Mouse (Mus musculus) heart, embryonic 12.5 days (tissue): ENCODE measurements around the gene 0610010F05Rik. TPM values are rescaled to one million over a fixed set of nuclear protein-coding genes. Genes with fewer than 3 reads are reported as not detected.
"Not testable (repeated sequence)": the region's sequence is repeated elsewhere in the genome, so short reads cannot be mapped to it uniquely, and the experiment has no call there.

Experiments used
- ATAC-seq: fragments of 200-750 bp; cut with Nextera tagmentation; 2 replicates; pipeline ENCODE4 v1.8.0; 2017; ENCODE audit warnings: moderate TSS enrichment, moderate library complexity; ENCODE audit not compliant: insufficient number of reproducible peaks, low FRiP score
- H3K27ac ChIP-seq: fragments of 300-500 bp; sonication (generic); 2 replicates; pipeline ENCODE4 v1.5.1; 2016; ENCODE audit warnings: mild to moderate bottlenecking, moderate library complexity; ENCODE audit not compliant: poor library complexity, severe bottlenecking
- H3K27me3 ChIP-seq: fragments of 300-500 bp; sonication (generic); replicated peaks from 2 replicates; pipeline ENCODE4 v1.6.1; 2016; ENCODE audit warnings: mild to moderate bottlenecking, moderate library complexity
- H3K36me3 ChIP-seq: fragments of 300-500 bp; sonication (generic); 2 replicates; pipeline ENCODE4 v1.6.1; 2016; ENCODE audit warnings: mild to moderate bottlenecking, moderate library complexity
- H3K4me1 ChIP-seq: fragments of 300-500 bp; sonication (generic); replicated peaks from 2 replicates; pipeline ENCODE4 v1.6.1; 2016; ENCODE audit warnings: mild to moderate bottlenecking
- H3K4me2 ChIP-seq: fragments of 300-500 bp; sonication (generic); 2 replicates; pipeline ENCODE4 v1.6.1; 2016; ENCODE audit warnings: mild to moderate bottlenecking, moderate library complexity
- H3K4me3 ChIP-seq: fragments of 300-500 bp; sonication (generic); 2 replicates; pipeline ENCODE4 v1.5.1; 2016; ENCODE audit warnings: mild to moderate bottlenecking
- H3K9ac ChIP-seq: fragments of 300-500 bp; sonication (generic); 2 replicates; pipeline ENCODE4 v1.6.1; 2016; ENCODE audit warnings: mild to moderate bottlenecking, moderate library complexity
- H3K9me3 ChIP-seq: fragments of 300-500 bp; sonication (generic); replicated peaks from 2 replicates; pipeline ENCODE4 v1.6.1; 2016; ENCODE audit warnings: mild to moderate bottlenecking, moderate library complexity
- WGBS: fragments of 180-500 bp; shearing (Covaris S2); methylation state at CpG from one replicate; pipeline ENCODE4 v1.1.7; 2016; 5-methylcytosine and 5-hydroxymethylcytosine counted together
- polyA plus RNA-seq: library from polyadenylated mRNA; unstranded; fragments of >200 nt; fragmentation: Nextera tagmentation; extraction: Ambion mirVana; gene quantifications from 2 replicates; pipeline ENCODE4 v1.2.1, GENCODE M21; 2016

0610010F05Rik gene
- polyA plus RNA-seq, 1 experiment from 2014 or later = 18.8 TPM

DNA sequence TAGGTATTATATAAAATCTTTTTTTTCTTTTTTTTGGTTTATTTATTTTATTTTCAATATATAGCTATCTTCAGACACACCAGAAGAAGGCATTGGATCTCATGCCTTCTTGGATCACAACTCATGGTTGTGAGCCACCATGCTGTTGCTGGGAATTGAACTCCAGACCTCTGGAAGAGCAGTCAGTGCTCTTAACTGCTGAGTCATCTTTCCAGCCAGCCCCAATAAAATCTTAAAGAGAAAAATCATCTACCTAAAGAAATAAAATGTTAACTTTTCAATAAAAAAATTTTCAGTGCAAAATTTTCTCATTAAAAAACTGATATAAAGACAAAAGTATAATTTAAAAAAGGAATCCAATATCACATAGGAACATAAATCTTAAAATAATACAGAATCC lies 30.8 kb upstream of the 0610010F05Rik start:
- Histone ChIP-seq H3K4me1 (peaks cover 12% of the 10 kb centered on the region; the same call in 1 of the 2 replicates), H3K27me3 (no peaks in the 10 kb centered on the region), H3K36me3 (peaks cover 7% of the 10 kb centered on the region; the same call in 1 of the 2 replicates), H3K27ac (no peak overlapping the region), H3K4me2 (no peak overlapping the region), H3K9me3 (no peaks in the 10 kb centered on the region), H3K9ac (no peak overlapping the region), H3K4me3 (no peak overlapping the region)
- no peak for ATAC-seq

DNA sequence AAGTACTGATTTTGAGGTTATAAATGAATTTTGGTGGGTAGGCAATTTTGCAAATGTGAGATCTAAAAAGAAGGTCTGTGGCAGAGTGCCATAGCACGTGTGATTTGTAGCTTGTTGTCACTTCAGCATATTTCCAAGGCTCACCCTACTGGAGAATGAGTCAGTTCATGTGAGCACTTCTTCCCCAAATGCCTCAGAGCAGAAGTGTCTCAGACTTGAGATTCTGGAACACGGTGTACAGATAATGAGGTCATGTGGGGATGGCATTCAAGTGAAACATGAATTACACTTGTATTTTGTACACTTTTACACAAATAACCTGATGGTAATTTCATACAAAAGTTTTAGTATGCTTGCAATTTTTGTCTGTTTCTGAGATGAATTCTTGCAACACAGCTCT lies 24.4 kb upstream of the 0610010F05Rik start:
- Histone ChIP-seq H3K36me3 (peaks cover 5% of the 10 kb centered on the region; the same call in 1 of the 2 replicates), H3K9me3 (no peaks in the 10 kb centered on the region), H3K4me1 (0 out of 2 replicates have a peak, but pooled peaks cover 4% of the 10 kb centered on the region), H3K27me3 (no peaks in the 10 kb centered on the region), H3K9ac (no peak overlapping the region), H3K4me2 (no peak overlapping the region), H3K4me3 (no peak overlapping the region), H3K27ac (no peak overlapping the region)
- ATAC-seq = no peak
- WGBS = 71% methylated on average over 2 of the region's 2 CpGs

DNA sequence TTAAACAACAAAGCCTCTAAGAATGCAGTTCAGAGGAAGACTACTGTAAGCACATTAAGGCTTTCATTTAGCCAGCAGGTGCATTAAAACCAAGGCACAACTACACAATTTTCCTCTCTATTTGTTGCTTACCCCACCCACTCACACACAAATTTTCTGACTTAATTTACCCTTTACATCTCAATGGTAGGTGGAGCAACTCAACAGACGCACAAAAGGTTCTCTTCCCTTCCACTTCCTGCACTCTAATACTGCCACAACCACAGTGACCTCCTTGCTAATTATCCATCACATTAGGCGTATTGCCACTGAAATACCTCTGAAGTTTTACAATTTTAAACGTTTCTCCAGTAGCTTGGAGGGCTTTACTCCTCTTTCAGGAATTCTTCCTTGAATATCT lies 20.2 kb upstream of the 0610010F05Rik start:
- no peak for ATAC-seq
- H3K36me3 ChIP-seq = peaks cover 30% of the 10 kb centered on the region
- no peak overlapping the region for H3K27ac ChIP-seq
- H3K9ac ChIP-seq = no peak overlapping the region
- H3K27me3 ChIP-seq = no peaks in the 10 kb centered on the region
- H3K4me2 ChIP-seq = no peak overlapping the region
- H3K4me1 ChIP-seq = no peaks in the 10 kb centered on the region
- WGBS = 76% methylated on average over 3 of the region's 3 CpGs
- H3K9me3 ChIP-seq = no peaks in the 10 kb centered on the region
- H3K4me3 ChIP-seq = no peak overlapping the region

DNA sequence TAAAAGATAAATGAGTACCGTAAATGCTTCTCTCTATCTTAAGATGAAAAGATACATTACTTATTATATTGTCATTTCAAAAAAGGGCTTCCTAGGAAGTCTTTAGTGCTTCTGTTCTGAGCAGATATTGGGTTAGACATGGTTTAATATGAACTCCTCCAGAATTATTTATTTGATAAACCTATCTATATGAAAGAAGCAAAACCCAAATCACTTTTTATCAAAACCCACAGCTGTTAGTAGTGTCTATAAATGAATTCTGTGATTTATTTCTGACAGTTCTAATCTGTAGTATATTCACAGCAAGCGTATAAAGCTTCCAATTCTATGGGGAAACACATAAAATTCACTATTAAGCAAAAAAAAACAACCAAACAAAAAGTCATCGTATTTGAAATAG lies 14.4 kb upstream of the 0610010F05Rik start:
- Histone ChIP-seq H3K27me3 (no peaks in the 10 kb centered on the region), H3K9ac (no peak overlapping the region), H3K9me3 (no peaks in the 10 kb centered on the region), H3K4me1 (no peaks in the 10 kb centered on the region), H3K36me3 (peaks cover 48% of the 10 kb centered on the region), H3K4me2 (no peak overlapping the region), H3K27ac (no peak overlapping the region), H3K4me3 (no peak overlapping the region)
- ATAC-seq = no peak
- WGBS = 93% methylated on average over 3 of the region's 3 CpGs

DNA sequence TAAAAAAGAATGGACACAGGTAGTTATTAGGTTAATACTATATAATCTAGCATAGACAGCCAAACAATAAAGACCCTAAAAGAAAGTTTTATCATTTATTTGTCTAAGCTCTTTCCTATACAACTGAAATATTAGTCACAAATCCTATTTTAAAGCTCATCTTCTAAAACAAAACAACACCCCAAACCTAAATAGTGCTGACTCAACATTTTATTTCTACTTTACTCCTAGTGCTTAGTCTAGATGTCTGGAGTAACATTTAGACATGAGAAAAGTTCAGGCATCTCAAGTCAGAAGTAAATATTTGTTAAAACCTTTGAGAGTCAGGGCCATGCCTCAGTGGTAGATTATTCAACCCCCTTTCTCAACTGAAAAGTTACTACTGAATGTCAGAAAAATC lies 14.0 kb upstream of the 0610010F05Rik start:
- Histone ChIP-seq H3K4me2 (no peak overlapping the region), H3K4me3 (no peak overlapping the region), H3K36me3 (peaks cover 49% of the 10 kb centered on the region), H3K27ac (no peak overlapping the region), H3K27me3 (no peaks in the 10 kb centered on the region), H3K4me1 (no peaks in the 10 kb centered on the region), H3K9ac (no peak overlapping the region), H3K9me3 (no peaks in the 10 kb centered on the region)
- ATAC-seq = no peak

DNA sequence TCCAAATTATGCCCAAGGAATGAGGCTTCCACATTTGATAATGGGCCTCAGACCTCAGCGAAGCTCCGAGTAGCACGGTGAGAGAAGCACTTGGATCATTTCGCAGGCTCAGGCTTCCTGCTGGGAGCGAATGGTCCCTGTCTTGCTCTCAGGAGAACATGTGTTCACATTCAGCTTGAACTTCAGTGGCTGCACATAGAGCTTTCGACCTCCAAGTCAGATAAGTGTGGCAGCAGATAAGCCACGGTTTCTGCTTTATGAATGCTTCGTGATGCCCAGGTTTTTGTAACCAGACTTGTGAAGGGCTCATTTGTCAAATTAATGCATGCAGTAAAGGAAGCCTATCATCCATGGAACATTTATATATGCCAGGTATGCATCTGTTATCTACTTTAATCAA lies 1.1 kb upstream of the 0610010F05Rik start:
- no peak overlapping the region for H3K4me3 ChIP-seq
- H3K27ac ChIP-seq = no peak overlapping the region
- 46% methylated on average over 8 of the region's 8 CpGs for WGBS
- H3K4me1 ChIP-seq = peaks cover 5% of the 10 kb centered on the region
- ATAC-seq = no peak
- H3K9me3 ChIP-seq = no peaks in the 10 kb centered on the region
- H3K9ac ChIP-seq = peak overlapping the region; percentile 17; the same call in 1 of the 2 replicates
- no peaks in the 10 kb centered on the region for H3K27me3 ChIP-seq
- H3K4me2 ChIP-seq = peak overlapping the region; percentile 12; the same call in 1 of the 2 replicates
- peaks cover 5% of the 10 kb centered on the region for H3K36me3 ChIP-seq

DNA sequence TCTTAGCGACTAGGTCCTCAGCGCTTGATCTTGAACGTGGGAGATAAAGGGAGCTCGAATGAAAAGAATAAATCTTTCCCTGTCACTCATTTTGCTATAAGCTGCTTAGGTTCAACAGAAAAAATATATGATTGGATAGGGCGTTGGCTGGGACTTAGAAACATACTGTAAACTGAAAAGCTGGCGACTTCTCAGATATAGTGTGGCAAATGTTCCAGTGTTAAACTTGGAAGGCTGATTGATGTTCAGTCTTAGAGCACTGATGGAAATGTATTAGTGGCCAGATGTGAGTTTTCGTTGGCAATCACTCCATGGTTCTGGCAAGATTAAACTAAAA lies 408 bp upstream of the 0610010F05Rik start:
- 0 out of 2 replicates have a peak, but pooled peaks have one; percentile 7 for ATAC-seq
- Histone ChIP-seq H3K9me3 (no peaks in the 10 kb centered on the region), H3K9ac (peak overlapping the region; percentile 34; the same call in 1 of the 2 replicates), H3K36me3 (no peaks in the 10 kb centered on the region), H3K4me1 (peaks cover 5% of the 10 kb centered on the region), H3K4me2 (peak overlapping the region; percentile 65), H3K27me3 (no peaks in the 10 kb centered on the region), H3K27ac (peak overlapping the region; percentile 15; the same call in 1 of the 2 replicates), H3K4me3 (peak overlapping the region; percentile 76)
- WGBS = 9% methylated on average over 7 of the region's 7 CpGs

DNA sequence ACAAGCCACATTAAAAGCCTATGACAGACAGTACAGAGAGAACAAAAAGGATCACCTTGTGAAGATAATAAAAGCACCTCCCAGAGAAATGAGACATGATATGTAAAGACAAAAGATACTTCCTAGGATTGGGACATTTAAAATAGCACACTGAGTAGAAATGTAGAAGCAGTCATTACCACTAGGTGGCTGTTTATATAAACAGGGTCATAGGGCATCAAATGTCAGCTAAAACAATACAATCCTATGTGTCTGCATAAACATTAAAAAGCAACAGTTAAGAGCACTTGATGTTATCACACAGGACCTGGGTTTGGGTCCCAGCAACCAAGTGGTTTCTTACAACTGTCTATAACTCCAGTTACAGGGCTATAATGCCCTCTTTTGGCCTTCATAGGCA lies 2.8 kb downstream of the 0610010F05Rik start:
- H3K9me3 ChIP-seq = no peaks in the 10 kb centered on the region
- no peak overlapping the region for H3K9ac ChIP-seq
- no peak overlapping the region for H3K4me2 ChIP-seq
- H3K36me3 ChIP-seq = peaks cover 10% of the 10 kb centered on the region
- no peak for ATAC-seq
- no peak overlapping the region for H3K27ac ChIP-seq
- H3K4me3 ChIP-seq = no peak overlapping the region
- peaks cover 5% of the 10 kb centered on the region for H3K4me1 ChIP-seq
- no peaks in the 10 kb centered on the region for H3K27me3 ChIP-seq

DNA sequence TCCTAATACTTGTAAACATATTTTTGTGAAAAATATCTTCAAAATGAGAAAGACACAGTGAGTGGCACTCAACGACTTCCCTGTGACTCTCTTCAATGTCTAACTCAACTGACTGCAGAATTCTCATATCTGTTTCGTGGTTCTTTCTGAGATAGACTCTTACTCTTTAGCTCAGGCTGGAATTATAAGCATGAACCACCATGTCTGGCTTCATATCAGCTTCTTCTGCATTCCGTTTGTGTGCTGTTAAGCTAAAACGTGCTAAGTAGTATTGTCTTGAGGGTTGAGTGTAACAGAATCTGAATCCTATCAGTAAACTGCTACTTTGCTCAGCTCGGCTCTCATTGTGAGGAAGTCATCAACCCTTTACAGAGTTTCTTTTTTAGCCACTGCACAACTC lies 14.4 kb downstream of the 0610010F05Rik start:
- no peak overlapping the region for H3K9ac ChIP-seq
- H3K9me3 ChIP-seq = no peaks in the 10 kb centered on the region
- no peaks in the 10 kb centered on the region for H3K27me3 ChIP-seq
- H3K4me2 ChIP-seq = no peak overlapping the region
- ATAC-seq = no peak
- H3K4me1 ChIP-seq = no peaks in the 10 kb centered on the region
- H3K27ac ChIP-seq = no peak overlapping the region
- no peak overlapping the region for H3K4me3 ChIP-seq
- whole genome bisulfite sequencing = 49% methylated on average over 5 of the region's 5 CpGs
- H3K36me3 ChIP-seq = peaks cover 27% of the 10 kb centered on the region

DNA sequence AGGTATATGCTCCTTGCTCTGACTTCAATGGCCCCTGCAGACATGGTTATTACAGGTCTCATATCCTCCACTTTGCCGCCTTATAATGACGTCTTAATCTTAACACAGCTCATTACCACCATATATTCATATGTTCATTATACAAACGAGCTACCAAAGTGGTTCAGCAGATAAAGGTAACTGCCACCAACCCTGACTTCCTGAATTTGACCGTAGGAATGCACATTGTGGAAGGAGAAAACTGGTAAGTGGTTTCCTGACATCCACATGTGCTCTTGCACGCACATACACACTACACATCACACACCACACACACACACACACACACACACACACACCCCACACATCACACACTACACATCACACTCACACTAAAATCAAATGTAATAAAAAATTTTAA lies 18.9 kb downstream of the 0610010F05Rik start:
- H3K27ac ChIP-seq = no peak overlapping the region
- H3K36me3 ChIP-seq = peaks cover 19% of the 10 kb centered on the region; the same call in 1 of the 2 replicates
- no peaks in the 10 kb centered on the region for H3K9me3 ChIP-seq
- no peak overlapping the region for H3K4me3 ChIP-seq
- no peaks in the 10 kb centered on the region for H3K4me1 ChIP-seq
- WGBS = 79% methylated on average over 5 of the region's 5 CpGs
- no peak overlapping the region for H3K4me2 ChIP-seq
- no peak overlapping the region for H3K9ac ChIP-seq
- no peaks in the 10 kb centered on the region for H3K27me3 ChIP-seq
- no peak for ATAC-seq

DNA sequence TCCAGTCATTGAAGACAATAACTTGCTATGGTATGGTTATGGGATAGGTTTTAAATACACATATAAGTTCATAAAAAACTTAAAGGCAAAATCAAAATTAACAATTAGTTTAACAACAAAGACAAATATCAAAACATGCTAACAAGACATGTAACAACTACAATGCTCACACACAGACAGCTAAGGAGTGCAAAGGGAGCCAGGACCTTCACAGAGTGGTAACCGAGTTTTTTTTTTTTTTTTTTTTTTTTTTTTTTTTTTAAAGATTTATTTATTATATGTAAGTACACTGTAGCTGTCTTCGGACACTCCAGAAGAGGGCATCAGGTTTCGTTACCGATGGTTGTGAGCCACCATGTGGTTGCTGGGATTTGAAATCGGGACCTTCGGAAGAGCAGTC lies 26.1 kb downstream of the 0610010F05Rik start:
- ATAC-seq = not testable (repeated sequence)

DNA sequence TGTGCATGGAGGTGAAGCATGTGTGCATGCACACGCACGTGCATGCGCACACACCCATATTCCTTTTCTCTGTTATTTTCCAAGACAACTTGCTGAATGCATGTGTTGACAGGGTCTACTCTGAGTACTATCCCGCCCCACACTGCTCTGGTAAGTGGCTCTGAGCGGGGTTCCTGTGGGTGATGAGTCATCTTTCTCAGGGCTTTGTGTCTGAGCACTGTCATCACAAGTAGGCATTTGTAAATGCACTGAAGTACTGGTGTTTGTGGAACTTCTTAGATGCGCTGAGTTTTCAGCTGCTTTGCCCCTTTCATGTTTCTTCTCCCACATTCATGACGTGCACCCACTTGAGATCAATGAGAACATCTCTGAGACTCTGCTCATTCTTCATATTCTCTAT lies 63.3 kb downstream of the 0610010F05Rik start:
- H3K4me3 ChIP-seq = no peak overlapping the region
- H3K4me1 ChIP-seq = peaks cover 3% of the 10 kb centered on the region; the same call in 1 of the 2 replicates
- ATAC-seq = no peak
- H3K36me3 ChIP-seq = peaks cover 38% of the 10 kb centered on the region
- H3K9ac ChIP-seq = no peak overlapping the region
- no peaks in the 10 kb centered on the region for H3K27me3 ChIP-seq
- 59% methylated on average over 7 of the region's 7 CpGs for WGBS
- no peaks in the 10 kb centered on the region for H3K9me3 ChIP-seq
- H3K27ac ChIP-seq = no peak overlapping the region
- no peak overlapping the region for H3K4me2 ChIP-seq

More for the DNA sequence above, 26.1 kb downstream of the 0610010F05Rik start:
- WGBS = 87% methylated on average over 6 of the region's 6 CpGs
- not testable (repeated sequence) for H3K9me3 ChIP-seq, H3K4me1 ChIP-seq, H3K4me2 ChIP-seq, H3K27ac ChIP-seq, H3K9ac ChIP-seq, H3K27me3 ChIP-seq, H3K4me3 ChIP-seq
- H3K36me3 ChIP-seq = peaks cover 44% of the 10 kb centered on the region
